Mouse (Mus musculus) hindbrain, embryonic 14.5 days (tissue): ENCODE measurements at regions not wholly inside any gene's neighbourhood (a gene's known extent, or its start where the extent isn't known, plus 50 kb on each side); places are given as distances from the start of the nearest gene placed in this dataset.
A peak's percentile ranks its signal among the peaks of the same experiment; 100 is the strongest.

Experiments used
- ATAC-seq: fragments of 200-750 bp; cut with Nextera tagmentation; 2 replicates; pipeline ENCODE4 v1.8.0; 2017; ENCODE audit warnings: moderate number of reproducible peaks, mild to moderate bottlenecking, moderate TSS enrichment, moderate library complexity; ENCODE audit not compliant: low FRiP score
- DNase-seq: peaks from one replicate; pipeline ENCODE4 v3.0.0-alpha.2; 2015; ENCODE audit warnings: low spot score
- H3K27ac ChIP-seq: fragments of 300-500 bp; sonication (generic); 2 replicates; pipeline ENCODE4 v1.5.1; 2014; ENCODE audit warnings: mild to moderate bottlenecking, moderate library complexity
- H3K27me3 ChIP-seq: fragments of 300-500 bp; sonication (generic); 2 replicates; pipeline ENCODE4 v1.6.1; 2014; ENCODE audit warnings: mild to moderate bottlenecking, low read length, mixed read lengths; ENCODE audit not compliant: control insufficient read depth, insufficient read depth
- H3K36me3 ChIP-seq: fragments of 300-500 bp; sonication (generic); replicated peaks from 2 replicates; pipeline ENCODE4 v1.6.1; 2014; ENCODE audit not compliant: control insufficient read depth, insufficient read depth
- H3K4me1 ChIP-seq: fragments of 300-500 bp; sonication (generic); replicated peaks from 2 replicates; pipeline ENCODE4 v1.6.1; 2014; ENCODE audit warnings: antibody characterized with exemption, low read length, mixed read lengths; ENCODE audit not compliant: control insufficient read depth, insufficient read depth
- H3K4me2 ChIP-seq: fragments of 300-500 bp; sonication (generic); replicated peaks from 2 replicates; pipeline ENCODE4 v1.6.1; 2014; ENCODE audit warnings: mild to moderate bottlenecking, moderate library complexity
- H3K4me3 ChIP-seq: fragments of 300-500 bp; sonication (generic); replicated peaks from 2 replicates; pipeline ENCODE4 v1.5.1; 2014; ENCODE audit warnings: mild to moderate bottlenecking, low read length
- H3K9ac ChIP-seq: fragments of 300-500 bp; sonication (generic); 2 replicates; pipeline ENCODE4 v1.6.1; 2014
- H3K9me3 ChIP-seq: fragments of 300-500 bp; sonication (generic); 2 replicates; pipeline ENCODE4 v1.6.1; 2016; ENCODE audit warnings: low read length; ENCODE audit not compliant: control insufficient read depth
- WGBS: fragments of 180-500 bp; shearing (Covaris S2); extraction: QIAGEN DNeasy Blood & Tissue Kit; methylation state at CpG from one replicate; pipeline ENCODE4 v1.1.7; 2014; 5-methylcytosine and 5-hydroxymethylcytosine counted together

DNA sequence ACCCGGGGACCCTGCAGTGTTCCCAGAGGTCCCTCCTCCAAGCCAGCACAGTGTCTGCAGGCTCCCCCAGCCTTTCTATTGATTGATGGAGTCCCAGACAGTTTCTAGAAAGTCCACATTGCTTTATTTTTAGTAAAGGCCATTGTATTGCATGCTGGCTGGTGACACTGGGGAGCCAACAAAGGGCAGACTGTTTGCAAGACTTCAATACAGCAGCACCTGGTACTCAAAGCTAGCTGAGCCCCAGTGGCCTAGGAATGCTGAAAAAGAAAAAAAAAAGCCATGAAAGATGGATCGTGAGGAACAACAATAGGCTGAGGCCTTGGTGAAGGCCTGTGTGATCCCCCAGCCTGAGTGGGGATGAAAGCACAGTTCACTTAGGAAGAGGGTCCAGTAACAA lies 336.6 kb downstream of the Tns1 start:
- no peaks in the 10 kb centered on the region for H3K36me3 ChIP-seq

DNA sequence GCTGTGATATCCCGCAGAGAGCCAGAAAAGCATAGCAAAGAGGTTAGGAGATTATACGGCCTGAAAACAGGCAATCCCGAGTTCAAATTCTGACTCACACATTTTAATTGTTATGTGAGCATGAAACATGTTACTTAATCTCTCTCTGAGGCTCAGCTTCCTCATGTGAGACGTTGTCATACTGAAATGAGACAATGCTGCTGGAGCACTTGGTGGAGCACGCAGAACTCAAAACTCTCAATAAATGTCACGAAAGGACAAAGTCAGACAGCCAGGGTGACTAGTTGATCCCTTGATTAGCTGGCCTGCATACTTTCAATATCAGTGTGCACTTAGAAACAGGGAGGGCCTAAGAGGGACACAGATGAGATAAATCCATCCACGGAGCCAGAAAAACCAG lies 337.0 kb downstream of the Tns1 start:
- no peak overlapping the region for H3K4me2 ChIP-seq
- DNase-seq, result no peak
- no peak overlapping the region for H3K9ac ChIP-seq
- H3K27me3 ChIP-seq, result no peaks in the 10 kb centered on the region
- no peak overlapping the region for H3K27ac ChIP-seq
- H3K4me3 ChIP-seq, result no peak overlapping the region
- no peaks in the 10 kb centered on the region for H3K9me3 ChIP-seq
- H3K36me3 ChIP-seq, result no peaks in the 10 kb centered on the region
- 64% methylated on average over 7 of the region's 7 CpGs for WGBS
- H3K4me1 ChIP-seq, result no peaks in the 10 kb centered on the region
- ATAC-seq, result no peak

More for the DNA sequence above, 336.6 kb downstream of the Tns1 start:
- no peaks in the 10 kb centered on the region for H3K27me3 ChIP-seq
- H3K4me3 ChIP-seq, result no peak overlapping the region
- H3K27ac ChIP-seq, result no peak overlapping the region
- no peak for ATAC-seq
- no peak overlapping the region for H3K9ac ChIP-seq
- H3K9me3 ChIP-seq, result no peaks in the 10 kb centered on the region
- H3K4me1 ChIP-seq, result no peaks in the 10 kb centered on the region
- WGBS, result 9% methylated on average over 2 of the region's 2 CpGs
- DNase-seq, result no peak
- H3K4me2 ChIP-seq, result no peak overlapping the region

- Histone ChIP-seq H3K4me2 (no peak overlapping the region), H3K9ac (no peak overlapping the region), H3K4me1 (no peaks in the 10 kb centered on the region), H3K9me3 (no peaks in the 10 kb centered on the region), H3K27ac (no peak overlapping the region), H3K4me3 (no peak overlapping the region), H3K36me3 (no peaks in the 10 kb centered on the region), H3K27me3 (no peaks in the 10 kb centered on the region)
- no peak for DNase-seq
- WGBS, result 93% methylated on average over 2 of the region's 2 CpGs
- ATAC-seq, result no peak
Observed at GRCm38 (mm10) chr1:73783303-73783702, 340.9 kb downstream of the Tns1 start.

- Histone ChIP-seq H3K4me3 (no peak overlapping the region), H3K4me1 (no peaks in the 10 kb centered on the region), H3K9me3 (no peaks in the 10 kb centered on the region), H3K27ac (no peak overlapping the region), H3K36me3 (no peaks in the 10 kb centered on the region), H3K9ac (no peak overlapping the region), H3K4me2 (no peak overlapping the region), H3K27me3 (no peaks in the 10 kb centered on the region)
- DNase-seq, result no peak
- WGBS, result 88% methylated on average over 2 of the region's 2 CpGs
- no peak for ATAC-seq
Observed at GRCm38 (mm10) chr1:73782871-73783270, 341.4 kb downstream of the Tns1 start.

DNA sequence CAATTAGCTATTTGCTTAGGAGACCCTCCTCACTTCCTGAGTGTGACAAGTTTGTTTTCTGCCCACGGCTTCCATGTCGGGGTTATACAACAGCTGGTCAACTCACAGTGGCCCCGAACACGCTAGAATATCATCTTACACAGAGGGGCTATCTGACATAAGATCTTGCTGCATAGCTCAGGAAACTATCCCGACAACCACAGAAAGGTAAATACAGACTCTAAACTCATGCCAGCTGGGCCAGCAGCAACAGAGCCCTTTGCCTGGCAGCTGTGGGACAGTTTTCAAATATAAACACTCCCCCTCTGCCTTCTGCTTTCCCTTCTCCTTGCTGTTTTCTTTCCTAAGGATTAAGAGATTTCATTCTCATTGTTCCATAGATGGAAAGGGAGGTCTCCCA lies 352.5 kb downstream of the Tns1 start:
- H3K9ac ChIP-seq, result no peak overlapping the region
- H3K27me3 ChIP-seq, result no peaks in the 10 kb centered on the region
- no peaks in the 10 kb centered on the region for H3K9me3 ChIP-seq
- no peak overlapping the region for H3K4me3 ChIP-seq
- no peaks in the 10 kb centered on the region for H3K36me3 ChIP-seq
- DNase-seq (no peak), ATAC-seq (no peak)
- no peak overlapping the region for H3K27ac ChIP-seq
- H3K4me2 ChIP-seq, result no peak overlapping the region
- 84% methylated on average over 5 of the region's 5 CpGs for WGBS
- H3K4me1 ChIP-seq, result no peaks in the 10 kb centered on the region

- no peaks in the 10 kb centered on the region for H3K4me1 ChIP-seq
- ATAC-seq (no peak), DNase-seq (no peak)
- no peak overlapping the region for H3K4me3 ChIP-seq
- 76% methylated on average over 5 of the region's 5 CpGs for WGBS
- no peak overlapping the region for H3K4me2 ChIP-seq
- no peaks in the 10 kb centered on the region for H3K9me3 ChIP-seq
- no peaks in the 10 kb centered on the region for H3K27me3 ChIP-seq
- no peak overlapping the region for H3K27ac ChIP-seq
- no peaks in the 10 kb centered on the region for H3K36me3 ChIP-seq
- no peak overlapping the region for H3K9ac ChIP-seq
Observed at GRCm38 (mm10) chr1:73770631-73771030, 353.6 kb downstream of the Tns1 start.

DNA sequence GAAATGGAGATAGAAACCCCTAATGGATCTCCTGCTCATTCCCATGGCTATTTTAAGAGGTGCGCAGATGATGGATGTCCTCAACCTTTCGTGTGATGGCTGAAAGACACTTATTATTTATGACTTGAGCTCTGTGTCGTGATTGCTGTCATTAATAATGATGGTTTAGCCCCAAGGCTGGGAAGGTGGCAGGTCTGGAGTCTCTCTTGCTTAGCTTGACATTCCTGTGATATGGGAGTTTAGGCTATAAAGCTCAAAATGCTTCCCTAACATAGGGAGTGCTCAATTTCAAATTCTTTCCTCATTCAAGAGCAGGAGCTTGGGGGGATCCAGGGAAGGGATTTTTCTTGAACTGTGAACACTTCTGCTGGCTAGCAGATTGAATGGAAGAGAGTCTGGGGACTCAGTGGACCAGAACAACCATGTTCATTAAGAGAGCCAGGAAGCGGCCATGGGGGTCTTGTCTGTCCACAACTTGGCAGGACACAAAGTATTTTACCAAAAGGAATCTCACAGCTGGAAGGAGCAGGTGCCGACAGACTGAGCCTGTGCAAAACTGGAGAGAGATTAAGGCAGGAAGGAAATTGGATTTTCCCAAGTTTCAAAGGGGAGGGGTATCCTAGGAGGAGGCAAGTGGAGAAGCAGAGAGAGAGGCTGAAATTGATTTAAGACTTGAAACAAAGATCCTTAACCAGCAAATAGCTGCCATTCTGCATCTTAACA lies 359.5 kb downstream of the Tns1 start:
- no peaks in the 10 kb centered on the region; the same call in 1 of the 2 replicates for H3K4me1 ChIP-seq
- H3K9me3 ChIP-seq, result 0 out of 2 replicates have a peak, but pooled peaks cover 4% of the 10 kb centered on the region
- H3K4me2 ChIP-seq, result no peak overlapping the region
- DNase-seq (no peak), ATAC-seq (no peak)
- H3K36me3 ChIP-seq, result no peaks in the 10 kb centered on the region
- H3K27ac ChIP-seq, result peak overlapping the region; percentile 9; the same call in 1 of the 2 replicates
- 44% methylated on average over 5 of the region's 5 CpGs for WGBS
- no peak overlapping the region for H3K4me3 ChIP-seq
- H3K9ac ChIP-seq, result no peak overlapping the region
- H3K27me3 ChIP-seq, result no peaks in the 10 kb centered on the region

- no peaks in the 10 kb centered on the region for H3K27me3 ChIP-seq
- no peak overlapping the region for H3K4me3 ChIP-seq
- no peaks in the 10 kb centered on the region for H3K36me3 ChIP-seq
- ATAC-seq, result peak; percentile 74
- 0 out of 2 replicates have a peak, but pooled peaks cover 4% of the 10 kb centered on the region for H3K9me3 ChIP-seq
- no peak overlapping the region for H3K4me2 ChIP-seq
- H3K27ac ChIP-seq, result 0 out of 2 replicates have a peak overlapping the region, but pooled peaks have one; percentile 9
- H3K9ac ChIP-seq, result no peak overlapping the region
- 31% methylated on average over 11 of the region's 11 CpGs for WGBS
- DNase-seq, result no peak
- no peaks in the 10 kb centered on the region for H3K4me1 ChIP-seq
Observed at GRCm38 (mm10) chr1:73758110-73759061, 365.9 kb downstream of the Tns1 start.

DNA sequence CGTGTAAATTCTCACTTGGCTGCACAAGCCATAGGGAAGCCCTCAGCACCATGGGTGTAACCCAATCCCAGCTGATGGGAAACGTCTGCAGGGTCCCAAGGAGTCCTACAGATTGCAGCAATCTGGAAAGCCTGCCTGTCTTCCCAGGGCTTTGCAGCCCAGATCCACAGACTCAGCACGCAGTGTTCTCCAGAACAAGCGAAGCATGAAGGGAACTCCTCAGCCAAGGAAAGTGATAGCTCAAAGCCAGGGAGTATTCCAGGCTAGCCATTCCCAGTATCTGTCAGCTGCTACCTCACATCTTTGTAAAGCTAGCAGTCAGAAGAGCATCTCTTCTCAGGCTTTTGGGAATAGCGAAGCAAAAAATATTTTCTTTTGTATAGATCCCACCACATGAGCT lies 368.5 kb downstream of the Tns1 start:
- WGBS, result 61% methylated on average over 5 of the region's 5 CpGs
- H3K4me2 ChIP-seq, result no peak overlapping the region
- no peaks in the 10 kb centered on the region for H3K36me3 ChIP-seq

More for the DNA sequence above, 368.5 kb downstream of the Tns1 start:
- H3K9ac ChIP-seq, result no peak overlapping the region
- H3K4me1 ChIP-seq, result no peaks in the 10 kb centered on the region
- no peak overlapping the region for H3K27ac ChIP-seq
- DNase-seq (no peak), ATAC-seq (no peak)
- no peaks in the 10 kb centered on the region for H3K9me3 ChIP-seq
- H3K27me3 ChIP-seq, result no peaks in the 10 kb centered on the region
- H3K4me3 ChIP-seq, result no peak overlapping the region
